Mouse (Mus musculus) E14TG2a.4 (cell line): ENCODE results near the gene Cacna1h.

Experiments
- H3K27me3 ChIP-seq: 2 replicates; pipeline ENCODE4 v1.6.1; 2014; ENCODE audit warnings: low read length, control low read depth; ENCODE audit not compliant: insufficient read depth
- H3K36me3 ChIP-seq: 2 replicates; pipeline ENCODE4 v1.6.1; 2014; ENCODE audit warnings: low read length, control low read depth; ENCODE audit not compliant: insufficient read depth
- H3K4me1 ChIP-seq: replicated peaks from 2 replicates; pipeline ENCODE4 v1.6.1; 2014; ENCODE audit warnings: low read depth, low read length, control low read depth
- H3K4me3 ChIP-seq: replicated peaks from 2 replicates; pipeline ENCODE4 v1.5.1; 2014; ENCODE audit warnings: mild to moderate bottlenecking, low read length
- H3K9me3 ChIP-seq: 2 replicates; pipeline ENCODE4 v1.6.1; 2014; ENCODE audit warnings: low read length, control low read depth
- CTCF ChIP-seq: conservative IDR thresholded peaks from 2 replicates; pipeline ENCODE4 v1.5.1; 2014; ENCODE audit warnings: low read length
- NANOG ChIP-seq: IDR thresholded peaks from 2 replicates; pipeline ENCODE4 v1.6.1; 2014; ENCODE audit warnings: borderline replicate concordance, low read length, mixed read lengths
- POU5F1 ChIP-seq: IDR thresholded peaks from 2 replicates; pipeline ENCODE4 v1.6.1; 2014; ENCODE audit warnings: low read length, borderline replicate concordance

The Cacna1h gene

GRCm38 (mm10) chr17:25432433-25433181, 976 bp downstream of the Cacna1h start:
- Histone ChIP-seq H3K4me1 (peaks cover 41% of the 10 kb centered on the region), H3K27me3 (peaks cover 84% of the 10 kb centered on the region), H3K4me3 (peak overlapping the region; percentile 91), H3K9me3 (no peaks in the 10 kb centered on the region), H3K36me3 (no peaks in the 10 kb centered on the region)
- TF ChIP-seq POU5F1: no peak
- TF ChIP-seq NANOG: no peak
- TF ChIP-seq CTCF: no peak

- Histone ChIP-seq H3K4me1 (peaks cover 50% of the 10 kb centered on the region), H3K36me3 (no peaks in the 10 kb centered on the region), H3K4me3 (no peak overlapping the region), H3K27me3 (peaks cover 70% of the 10 kb centered on the region), H3K9me3 (no peaks in the 10 kb centered on the region)
- TF ChIP-seq CTCF (no peak), NANOG (no peak), POU5F1 (no peak)
Observed at GRCm38 (mm10) chr17:25430534-25430933, 3.0 kb downstream of the Cacna1h start.

- no peak for TF ChIP-seq CTCF
- no peak for TF ChIP-seq NANOG
- no peak for TF ChIP-seq POU5F1
- Histone ChIP-seq H3K9me3 (no peaks in the 10 kb centered on the region), H3K4me3 (no peak overlapping the region), H3K4me1 (peaks cover 50% of the 10 kb centered on the region), H3K36me3 (no peaks in the 10 kb centered on the region), H3K27me3 (peaks cover 63% of the 10 kb centered on the region)
Observed at GRCm38 (mm10) chr17:25429886-25430285, 3.7 kb downstream of the Cacna1h start.

GRCm38 (mm10) chr17:25429240-25429639, 4.3 kb downstream of the Cacna1h start:
- TF ChIP-seq CTCF: no peak
- no peak for TF ChIP-seq NANOG
- no peak for TF ChIP-seq POU5F1

DNA sequence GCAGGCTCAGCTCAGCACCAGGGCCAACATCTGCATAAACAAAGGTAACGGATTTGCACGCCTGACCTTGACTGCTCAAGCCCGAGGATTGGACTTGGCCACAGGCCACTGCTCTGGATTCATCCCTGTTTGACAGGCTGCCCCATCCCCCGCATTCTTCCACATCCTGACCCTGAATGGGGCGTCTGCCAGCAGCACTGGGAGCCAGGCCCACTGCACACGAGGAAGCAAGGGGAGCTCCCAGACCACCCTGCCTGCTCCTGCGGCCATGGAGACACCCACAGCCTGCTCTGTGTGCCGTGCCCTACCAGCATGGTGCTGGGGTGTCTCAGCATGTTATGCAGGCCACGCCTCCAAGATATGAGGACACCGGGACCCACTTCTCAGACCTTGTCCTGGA, 6.1 kb downstream of the Cacna1h start:
- Histone ChIP-seq H3K36me3 (no peaks in the 10 kb centered on the region), H3K27me3 (peaks cover 44% of the 10 kb centered on the region), H3K9me3 (no peaks in the 10 kb centered on the region), H3K4me1 (peaks cover 50% of the 10 kb centered on the region), H3K4me3 (no peak overlapping the region)
- TF ChIP-seq NANOG (no peak), POU5F1 (no peak), CTCF (no peak)

More at GRCm38 (mm10) chr17:25429240-25429639, 4.3 kb downstream of the Cacna1h start:
- Histone ChIP-seq H3K27me3 (peaks cover 57% of the 10 kb centered on the region), H3K4me3 (no peak overlapping the region), H3K4me1 (peaks cover 49% of the 10 kb centered on the region), H3K36me3 (no peaks in the 10 kb centered on the region), H3K9me3 (no peaks in the 10 kb centered on the region)

- H3K36me3 ChIP-seq: no peaks in the 10 kb centered on the region
- no peak overlapping the region for H3K4me3 ChIP-seq
- H3K9me3 ChIP-seq: no peaks in the 10 kb centered on the region
- peaks cover 29% of the 10 kb centered on the region for H3K27me3 ChIP-seq
- TF ChIP-seq POU5F1 (no peak), CTCF (no peak), NANOG (no peak)
- peaks cover 39% of the 10 kb centered on the region for H3K4me1 ChIP-seq
Observed at GRCm38 (mm10) chr17:25425996-25426395, 7.6 kb downstream of the Cacna1h start.

DNA sequence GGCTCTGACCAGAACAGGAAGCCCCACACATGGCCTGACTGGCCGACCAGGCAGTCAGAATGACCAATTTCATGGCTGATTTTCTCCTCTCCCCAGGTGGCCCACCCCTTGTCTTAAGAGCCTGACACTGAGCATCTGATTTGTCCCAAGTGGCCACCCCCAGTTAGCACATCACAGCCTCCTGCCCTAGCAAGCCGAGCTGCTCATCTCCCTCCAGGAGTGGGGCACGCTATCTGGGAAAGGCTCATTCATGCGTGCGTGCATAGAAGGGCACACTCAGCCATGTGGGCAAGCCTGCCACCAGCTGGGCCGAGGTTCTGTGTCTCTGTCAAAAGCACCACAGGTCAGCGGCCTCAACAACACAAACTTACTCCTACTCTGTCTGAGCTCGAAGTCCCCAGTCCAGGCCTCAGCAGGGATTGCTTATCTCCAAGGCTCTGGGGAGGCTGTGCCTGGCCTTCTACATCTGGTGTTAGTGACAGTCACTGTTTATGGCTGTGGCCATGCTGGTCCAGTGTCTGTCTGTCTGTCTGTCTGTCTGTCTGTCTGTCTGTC, 9.0 kb downstream of the Cacna1h start:
- no peak for TF ChIP-seq CTCF
- no peak for TF ChIP-seq NANOG
- no peak for TF ChIP-seq POU5F1
- Histone ChIP-seq H3K36me3 (no peaks in the 10 kb centered on the region), H3K4me1 (peaks cover 27% of the 10 kb centered on the region), H3K4me3 (no peak overlapping the region), H3K27me3 (peaks cover 17% of the 10 kb centered on the region), H3K9me3 (no peaks in the 10 kb centered on the region)

GRCm38 (mm10) chr17:25420998-25421397, 12.6 kb downstream of the Cacna1h start:
- TF ChIP-seq POU5F1 (no peak), NANOG (no peak), CTCF (no peak)
- H3K4me1 ChIP-seq: peaks cover 15% of the 10 kb centered on the region
- H3K9me3 ChIP-seq: no peaks in the 10 kb centered on the region
- no peaks in the 10 kb centered on the region for H3K27me3 ChIP-seq
- no peak overlapping the region for H3K4me3 ChIP-seq
- H3K36me3 ChIP-seq: no peaks in the 10 kb centered on the region
